In the genomic region with DNA sequence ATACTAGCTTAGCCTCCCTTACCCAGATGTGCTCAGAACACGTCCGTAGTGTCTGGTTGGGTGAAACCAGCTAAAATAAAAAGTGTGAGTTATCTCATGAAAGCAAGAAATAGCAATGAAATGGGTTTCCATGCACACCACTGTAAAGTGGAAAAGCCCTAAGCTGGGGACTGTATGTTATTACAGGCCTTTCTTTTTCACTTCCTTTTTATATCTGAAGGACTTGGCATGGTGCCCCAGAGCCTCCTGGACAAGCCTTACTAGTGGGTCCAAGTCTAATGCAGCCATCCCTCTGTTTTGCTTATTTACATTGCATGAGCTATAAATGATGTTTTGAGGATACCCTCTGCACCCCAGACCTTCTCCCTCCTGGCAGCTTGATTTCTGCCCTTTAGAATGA, we compare ENCODE assay signal across 14 mouse cellular contexts. TPM values are rescaled to one million over a fixed set of nuclear protein-coding genes. Genes with fewer than 3 reads are reported as not detected.
A peak's percentile ranks its signal among the peaks of the same experiment; 100 is the strongest.
DNase-seq lines count a peak whose midpoint lies in the region; ATAC-seq and TF ChIP-seq lines count a peak whose summit lies in the region.
"Had no signal": no experiment of that assay in that cellular context is flagged by ENCODE, and none has a peak within 500 bp of the region (broad histone marks: within the 10 kb centered on the region; RNA-seq: fewer than 3 reads in every experiment).

No protein-coding gene starts in this region.

- H3K4me3 ChIP-seq in midbrain, postnatal 0 days (ENCODE audit: low read depth, low read length) = no peak overlapping the region
- H3K4me3 ChIP-seq in midbrain, embryonic 15.5 days = no peak overlapping the region
- H3K4me3 ChIP-seq: heart, embryonic 13.5 days had no signal

- TF ChIP-seq CTCF in midbrain, postnatal 0 days (IDR thresholded peaks at IDR 0.05) = no peak

- H3K4me1 ChIP-seq in midbrain, postnatal 0 days (ENCODE audit: insufficient read depth, low read length) = no peaks in the 10 kb centered on the region
- no peaks in the 10 kb centered on the region for H3K4me1 ChIP-seq in midbrain, embryonic 15.5 days

- H3K27me3 ChIP-seq in midbrain, postnatal 0 days (ENCODE audit: insufficient read depth, low read length) = no peaks in the 10 kb centered on the region
- no peaks in the 10 kb centered on the region for H3K27me3 ChIP-seq in midbrain, embryonic 15.5 days (replicated peaks)

- peak; percentile 35 for DNase-seq in heart, adult 8-10 months (ENCODE audit: low spot score)
- DNase-seq in heart, adult 11 months = no peak
- peak; percentile 20 for DNase-seq in left cerebral cortex, postnatal 4 days
- no peak for DNase-seq in left cerebral cortex, postnatal 36 days (ENCODE audit: low spot score in 2 of 2)
- peak; percentile 23 for DNase-seq in NIH3T3 (ENCODE audit: low read depth)
- DNase-seq in lung, postnatal 25 days (ENCODE audit: low spot score) = peak; percentile 14
- DNase-seq in midbrain, postnatal 0 days (ENCODE audit: low spot score) = no peak
- DNase-seq: adrenal gland, adult 8-10 months; cerebellum, adult 9-11 months; liver; thymus, adult 2 months had no signal

- no peak for ATAC-seq in midbrain, postnatal 0 days (ENCODE audit: low FRiP score)
- no peak for ATAC-seq in midbrain, embryonic 15.5 days (replicated peaks)
- ATAC-seq: intestine, postnatal 0 days had no signal

- 89% methylated on average over 2 of the region's 2 CpGs for WGBS in midbrain, postnatal 0 days
- 87% methylated on average over 2 of the region's 2 CpGs for WGBS in midbrain, embryonic 15.5 days

- H3K27ac ChIP-seq in midbrain, postnatal 0 days (ENCODE audit: low read depth, low read length) = no peak overlapping the region
- H3K27ac ChIP-seq in midbrain, embryonic 15.5 days = no peak overlapping the region
- H3K27ac ChIP-seq: heart, embryonic 13.5 days had no signal

- no peaks in the 10 kb centered on the region for H3K36me3 ChIP-seq in midbrain, postnatal 0 days (ENCODE audit: insufficient read depth, low read length)
- H3K36me3 ChIP-seq in midbrain, embryonic 15.5 days (replicated peaks) = no peaks in the 10 kb centered on the region
- H3K36me3 ChIP-seq: heart, embryonic 13.5 days had no signal

- no peak overlapping the region for H3K9ac ChIP-seq in midbrain, postnatal 0 days (replicated peaks; ENCODE audit: low read length, poor library complexity, severe bottlenecking)
- H3K9ac ChIP-seq in midbrain, embryonic 15.5 days = no peak overlapping the region
- H3K9ac ChIP-seq: heart, embryonic 13.5 days had no signal

- intact Hi-C loops in left cerebral cortex, postnatal 4 days (cut with DNase I) = no loop called here
- intact Hi-C loops in left cerebral cortex, postnatal 36 days (cut with DNase I) = no loop called here

- no peak overlapping the region for H3K4me2 ChIP-seq in midbrain, postnatal 0 days (ENCODE audit: low read depth, low read length, poor library complexity, severe bottlenecking)
- no peak overlapping the region for H3K4me2 ChIP-seq in midbrain, embryonic 15.5 days
- H3K4me2 ChIP-seq: heart, embryonic 13.5 days had no signal

- H3K9me3 ChIP-seq in midbrain, postnatal 0 days (ENCODE audit: low read length) = no peaks in the 10 kb centered on the region
- H3K9me3 ChIP-seq in midbrain, embryonic 15.5 days = no peaks in the 10 kb centered on the region
- H3K9me3 ChIP-seq: heart, embryonic 13.5 days had no signal

RNA-seq across cellular contexts. Expression of gene Efcab8, which starts 4.9 kb away (rescaled TPM):
- not detected for total RNA-seq in heart, adult 8-10 months (2022)
- under 1 TPM; 0.32 to 0.60 TPM for total RNA-seq in left cerebral cortex, postnatal 4 days (2021)
- under 1 TPM in 1 of 2 experiments, not detected in 1; 0.11 TPM for total RNA-seq in left cerebral cortex, postnatal 36 days (2021)
- total RNA-seq in midbrain, postnatal 0 days (2014; rRNA removed) = 0.24 TPM in 1 of 2 replicates, not detected in the other
- polyA plus RNA-seq in midbrain, postnatal 0 days (2015; fragmentation: Nextera tagmentation; extraction: Ambion mirVana) = not detected in 2 replicates
- polyA plus RNA-seq in midbrain, embryonic 15.5 days (2015; fragmentation: Nextera tagmentation; extraction: Ambion mirVana) = 0.04 TPM in 2 replicates
- polyA plus RNA-seq: heart, embryonic 13.5 days had no signal

RNA-seq across cellular contexts. Expression of gene Mapre1, which starts 43.6 kb away (rescaled TPM):
- total RNA-seq in heart, adult 8-10 months (2022) = 10 to 100 TPM; 49.5 to 57.0 (median 50.8) TPM
- 100 to 1,000 TPM; 242 to 243 TPM for total RNA-seq in left cerebral cortex, postnatal 4 days (2021)
- total RNA-seq in left cerebral cortex, postnatal 36 days (2021) = 10 to 100 TPM; 75.0 to 88.2 TPM
- total RNA-seq in midbrain, postnatal 0 days (2014; rRNA removed) = 91.8 and 112 TPM in 2 replicates
- 346 and 372 TPM in 2 replicates for polyA plus RNA-seq in midbrain, postnatal 0 days (2015; fragmentation: Nextera tagmentation; extraction: Ambion mirVana)
- 333 and 370 TPM in 2 replicates for polyA plus RNA-seq in midbrain, embryonic 15.5 days (2015; fragmentation: Nextera tagmentation; extraction: Ambion mirVana)

Comparison
In these comparisons a context has a peak if more than half of its experiments do, and no peak if none do; other contexts are left out.
1. DNase-seq: peak in heart, adult 8-10 months (single experiment), left cerebral cortex, postnatal 4 days (single experiment), NIH3T3 (single experiment) and lung, postnatal 25 days (single experiment); none in heart, adult 11 months (single experiment), left cerebral cortex, postnatal 36 days (0 of 2) and midbrain, postnatal 0 days (single experiment).